Mouse (Mus musculus): ENCODE results near the gene Ptgfrn.

- TF ChIP-seq CTCF (IDR thresholded peaks at IDR 0.05; ENCODE audit: low read depth): no peak
- no peak for TF ChIP-seq EP300 (IDR thresholded peaks at IDR 0.05; ENCODE audit: low read depth)
Measured at GRCm38 (mm10) chr3:101080925-101081324, 29.2 kb downstream of the Ptgfrn start.

Measured in liver, postnatal 0 days (tissue).